Mouse (Mus musculus) C2C12 (cell line): Measurements from ENCODE around the gene Glb1l.

ENCODE experiments used
- CTCF ChIP-seq: IDR thresholded peaks from one replicate; pipeline ENCODE4 v1.5.1; 2011; ENCODE audit not compliant: control insufficient read depth, insufficient read depth, insufficient read length
- MAX ChIP-seq: IDR thresholded peaks from one replicate; pipeline ENCODE4 v1.6.1; 2011; ENCODE audit warnings: mild to moderate bottlenecking, control low read depth
- MYOG ChIP-seq: IDR thresholded peaks from one replicate; pipeline ENCODE4 v1.6.1; 2011; ENCODE audit not compliant: control insufficient read depth, insufficient read length; ENCODE audit errors: extremely low read depth

DNA sequence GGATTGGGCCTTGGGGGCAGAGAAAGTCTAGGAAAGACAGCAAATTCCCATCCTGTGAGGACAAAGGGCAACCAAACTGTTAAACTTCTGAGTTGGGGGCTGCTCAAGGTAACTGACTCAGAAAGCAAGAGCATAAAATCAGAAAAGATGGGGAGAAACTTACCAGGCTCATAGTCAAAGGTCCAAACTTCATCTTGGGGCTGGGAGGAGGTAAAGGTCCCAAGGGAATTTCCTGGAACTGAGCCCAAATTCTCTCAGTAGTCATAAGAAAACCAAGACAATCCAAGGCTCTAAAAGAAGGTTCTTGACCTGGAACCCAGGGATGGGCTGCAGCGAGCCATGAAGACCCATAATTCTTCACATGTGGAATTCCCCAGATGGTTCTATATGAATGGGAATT lies 9.4 kb downstream of the Glb1l start:
- TF ChIP-seq CTCF (no peak), MYOG (no peak), MAX (no peak)
